Mouse (Mus musculus): ENCODE results near the gene Tle2. TPM values are rescaled to one million over a fixed set of nuclear protein-coding genes. Genes with fewer than 3 reads are reported as not detected.

Gene Tle2
- 5.9 TPM for total RNA-seq (2023)

DNA sequence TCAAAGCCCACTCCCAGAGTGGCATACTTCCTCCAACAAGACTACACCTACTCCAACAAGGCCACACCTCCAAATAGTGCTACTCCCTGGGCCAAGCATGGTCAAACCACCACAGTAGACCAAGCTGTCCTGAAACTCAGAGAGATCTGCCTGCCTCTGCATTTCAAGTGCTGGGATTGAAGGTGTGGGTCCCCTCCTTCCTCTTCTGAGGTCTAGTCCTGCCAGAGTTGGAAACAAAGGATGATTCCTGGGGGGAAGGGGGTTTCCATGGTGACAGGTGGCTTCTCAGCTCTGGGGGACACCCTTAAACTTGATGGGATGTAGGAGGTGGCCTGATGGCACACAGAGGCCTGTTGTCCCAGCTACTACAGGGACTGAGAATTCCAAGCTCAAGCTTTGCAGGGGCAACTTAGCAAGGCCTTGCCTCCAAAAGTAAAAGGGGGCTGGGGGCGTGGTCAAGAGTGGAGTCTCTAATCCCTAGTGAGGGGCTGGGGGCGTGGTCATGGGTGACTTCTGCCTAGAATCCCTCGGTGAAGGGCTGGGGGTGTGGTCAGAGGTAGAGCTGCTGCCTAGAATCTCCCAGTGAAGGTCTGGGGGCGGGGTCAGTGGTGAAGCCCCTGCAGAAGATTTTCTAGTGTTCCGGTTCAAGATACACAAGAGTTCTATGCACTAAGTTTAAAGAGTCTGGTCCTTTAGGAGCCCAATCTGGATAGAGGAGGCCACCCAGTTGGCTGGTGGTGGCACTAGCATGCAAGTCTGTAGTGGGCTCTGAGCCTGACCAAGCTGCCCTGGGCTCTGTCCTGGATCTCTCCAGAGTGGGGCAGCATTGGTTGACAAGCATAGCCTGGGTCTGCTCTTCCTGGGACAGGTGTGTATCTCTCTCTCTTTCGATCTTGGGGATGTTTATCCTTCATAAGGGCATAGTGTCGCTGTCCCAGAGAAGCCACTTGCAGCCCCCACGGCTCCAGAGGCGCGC lies at the start of gene Tle2:
TSS of gene Tle2 (plus strand) at position 481 of the 976 bp plus-strand sequence.

GRCm38 (mm10) chr10:81545161-81545747 lies 29.1 kb upstream of the Tle2 start, which contains the start of gene Gna11:
TSS of gene Gna11 (minus strand) at chr10:81545190.

DNA sequence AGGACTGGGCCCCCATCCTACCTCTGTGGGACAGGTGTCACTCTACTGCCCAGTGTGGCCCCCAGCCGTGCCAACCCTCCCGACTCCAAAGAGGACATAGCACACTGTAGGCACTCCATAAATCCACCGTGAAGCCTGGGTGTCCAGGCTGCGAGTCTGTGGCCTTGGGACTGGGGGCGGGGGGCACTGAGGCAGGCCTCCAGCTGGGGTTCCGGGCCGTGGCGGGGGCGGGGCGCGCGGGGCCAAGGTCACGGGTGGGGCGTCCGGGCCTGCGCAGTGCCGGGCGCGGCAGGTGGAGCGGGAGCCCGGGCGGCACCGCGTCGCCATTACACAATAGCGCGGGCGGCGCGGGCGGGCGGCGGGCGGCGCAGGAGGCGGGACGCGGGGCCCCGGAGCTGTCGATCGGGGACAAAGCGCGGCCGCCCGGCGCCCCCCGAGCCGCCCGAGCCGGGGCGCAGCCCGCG lies 15.2 kb upstream of the Tle2 start, which contains the start of gene Aes:
TSS of gene Aes (plus strand) at position 326 of the 464 bp plus-strand sequence.

DNA sequence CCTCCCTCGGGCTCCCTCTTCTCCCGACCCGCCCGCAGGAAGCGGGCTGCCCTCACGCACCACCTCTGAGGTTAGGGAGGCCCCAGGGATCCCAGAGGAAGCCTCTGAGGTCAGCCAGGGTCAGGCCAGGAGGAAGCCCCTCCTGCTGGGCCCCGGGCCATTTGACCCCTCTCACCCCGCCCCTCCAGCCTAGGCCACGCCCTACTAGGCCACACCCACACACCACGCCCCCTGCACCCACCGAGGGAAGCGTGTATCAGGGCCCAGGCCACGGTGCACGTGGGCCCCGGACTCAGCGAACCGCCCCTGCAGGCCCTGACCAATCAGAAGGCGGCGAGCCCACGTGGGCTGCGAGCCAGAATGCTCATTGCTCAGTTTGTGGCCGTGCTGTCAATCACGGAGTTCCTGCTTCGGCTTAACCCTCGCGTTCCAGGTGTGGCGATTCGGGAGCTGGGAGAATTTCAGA lies 26.4 kb downstream of the Tle2 start, which contains the start of gene Tle6:
TSS of gene Tle6 (minus strand) at position 336 of the 466 bp plus-strand sequence.

DNA sequence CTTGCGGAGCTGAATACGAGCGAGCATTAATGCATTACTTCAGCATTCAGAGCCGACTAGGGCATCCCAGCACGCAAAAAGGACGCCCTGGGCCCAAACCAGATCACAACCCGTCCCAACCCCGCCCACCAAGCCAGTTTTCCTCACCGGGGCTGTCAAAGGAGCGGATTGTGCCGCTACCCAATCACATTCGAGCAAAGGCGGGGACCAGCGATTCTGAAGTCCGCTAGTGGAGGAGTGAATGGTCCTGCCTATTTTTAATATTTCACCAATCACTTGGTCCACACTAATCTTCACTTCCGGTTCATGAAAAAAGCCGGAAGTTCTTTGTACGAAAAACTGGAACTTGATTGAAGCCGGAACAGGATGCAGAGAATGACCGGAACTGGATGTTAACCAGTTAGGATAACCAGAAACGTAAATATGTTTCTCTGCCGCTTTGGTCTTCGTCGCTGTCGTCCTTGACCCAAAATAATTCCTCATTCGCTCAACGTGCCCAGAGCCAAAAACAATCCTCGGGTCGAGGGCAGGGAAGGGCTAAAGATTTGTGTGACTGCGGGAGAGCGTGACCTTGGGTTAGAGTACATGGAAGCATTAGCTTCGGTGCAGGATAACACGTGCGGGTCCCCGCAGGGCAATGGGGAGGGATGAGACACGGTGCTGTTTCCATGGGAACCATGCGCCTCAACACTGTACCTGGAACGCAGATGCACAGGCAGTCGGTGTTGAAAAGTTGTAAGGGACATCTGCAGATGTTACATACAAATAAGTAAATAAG lies 31.8 kb downstream of the Tle2 start, which contains the start of gene BC025920:
TSS of gene BC025920 (plus strand) at position 297 of the 778 bp plus-strand sequence.

GRCm38 (mm10) chr10:81626994-81627835 lies 52.9 kb downstream of the Tle2 start, which contains the start of gene Sirt6:
TSS of gene Sirt6 (minus strand) at chr10:81627797.

DNA sequence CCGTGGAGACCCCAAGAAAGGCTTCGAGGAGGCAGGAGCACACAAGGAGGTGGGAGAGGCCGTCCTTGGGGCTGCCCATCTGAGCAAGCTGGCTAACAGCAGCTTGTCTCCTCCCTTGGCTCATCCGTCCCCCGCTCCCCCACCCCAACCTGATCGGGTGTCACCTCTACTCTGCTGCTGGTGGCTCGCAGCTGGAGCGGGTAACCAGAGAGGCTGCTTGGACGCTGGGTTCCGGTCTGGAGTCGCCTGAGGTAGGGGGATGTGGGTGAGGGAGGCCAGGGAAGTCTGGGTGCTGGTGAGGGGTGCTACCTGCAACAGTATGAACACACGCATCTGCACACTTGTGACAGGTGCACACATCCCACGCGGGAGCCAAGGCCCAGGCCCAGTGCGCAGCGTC lies 54.0 kb downstream of the Tle2 start, which contains the start of gene Ankrd24:
TSS of gene Ankrd24 (plus strand) at position 151 of the 400 bp plus-strand sequence.

Other genes starting within 250 kb of the Tle2 start
- gene Tbxa2r, start 245.8 kb upstream of the Tle2 start, total RNA-seq (2023), result 39.9 TPM
- gene Gipc3, start 231.3 kb upstream of the Tle2 start, total RNA-seq (2023), result not detected
- gene Hmg20b, start 224.1 kb upstream of the Tle2 start, total RNA-seq (2023), result 41.6 TPM
- gene Mfsd12, start 217.1 kb upstream of the Tle2 start, total RNA-seq (2023), result 4.8 TPM
- 5.7 TPM for gene 4930404N11Rik, start 208.7 kb upstream of the Tle2 start, total RNA-seq (2023)
- gene Fzr1, start 196.0 kb upstream of the Tle2 start, total RNA-seq (2023), result 30.6 TPM
- 44.9 TPM for gene Dohh, start 190.1 kb upstream of the Tle2 start, total RNA-seq (2023)
- gene Gm48551, start 190.1 kb upstream of the Tle2 start, total RNA-seq (2023), result 5.8 TPM
- gene Gm48552, start 185.6 kb upstream of the Tle2 start, total RNA-seq (2023), result 4.2 TPM
- gene Smim24, start 181.5 kb upstream of the Tle2 start, total RNA-seq (2023), result 5.3 TPM
- 20.7 TPM for gene Nfic, start 118.9 kb upstream of the Tle2 start, total RNA-seq (2023)
- gene Celf5, start 91.9 kb upstream of the Tle2 start, total RNA-seq (2023), result not detected
- gene Ncln, start 78.2 kb upstream of the Tle2 start, total RNA-seq (2023), result 216 TPM
- 131 TPM for gene S1pr4, start 74.4 kb upstream of the Tle2 start, total RNA-seq (2023)
- 20.8 TPM for gene Gna15, start 50.3 kb upstream of the Tle2 start, total RNA-seq (2023)
- 22.9 TPM for gene Gna11, start 29.4 kb upstream of the Tle2 start, total RNA-seq (2023)
- gene Aes, start 15.1 kb upstream of the Tle2 start, total RNA-seq (2023), result 523 TPM
- gene Tle6, start 26.5 kb downstream of the Tle2 start, total RNA-seq (2023), result 1.9 TPM
- 4.9 TPM for gene BC025920, start 31.7 kb downstream of the Tle2 start, total RNA-seq (2023)
- 28.2 TPM for gene Sirt6, start 53.2 kb downstream of the Tle2 start, total RNA-seq (2023)
- gene Ankrd24, start 54.0 kb downstream of the Tle2 start, total RNA-seq (2023), result 1.4 TPM
- gene Gm10778, start 74.5 kb downstream of the Tle2 start, total RNA-seq (2023), result 1.4 TPM
- gene Zfp433, start 130.3 kb downstream of the Tle2 start, total RNA-seq (2023), result 7.5 TPM
- 2.8 TPM for gene Gm3055, start 196.6 kb downstream of the Tle2 start, total RNA-seq (2023)
- gene Gm4767, start 237.6 kb downstream of the Tle2 start, total RNA-seq (2023), result 0.61 TPM